In the genomic region with DNA sequence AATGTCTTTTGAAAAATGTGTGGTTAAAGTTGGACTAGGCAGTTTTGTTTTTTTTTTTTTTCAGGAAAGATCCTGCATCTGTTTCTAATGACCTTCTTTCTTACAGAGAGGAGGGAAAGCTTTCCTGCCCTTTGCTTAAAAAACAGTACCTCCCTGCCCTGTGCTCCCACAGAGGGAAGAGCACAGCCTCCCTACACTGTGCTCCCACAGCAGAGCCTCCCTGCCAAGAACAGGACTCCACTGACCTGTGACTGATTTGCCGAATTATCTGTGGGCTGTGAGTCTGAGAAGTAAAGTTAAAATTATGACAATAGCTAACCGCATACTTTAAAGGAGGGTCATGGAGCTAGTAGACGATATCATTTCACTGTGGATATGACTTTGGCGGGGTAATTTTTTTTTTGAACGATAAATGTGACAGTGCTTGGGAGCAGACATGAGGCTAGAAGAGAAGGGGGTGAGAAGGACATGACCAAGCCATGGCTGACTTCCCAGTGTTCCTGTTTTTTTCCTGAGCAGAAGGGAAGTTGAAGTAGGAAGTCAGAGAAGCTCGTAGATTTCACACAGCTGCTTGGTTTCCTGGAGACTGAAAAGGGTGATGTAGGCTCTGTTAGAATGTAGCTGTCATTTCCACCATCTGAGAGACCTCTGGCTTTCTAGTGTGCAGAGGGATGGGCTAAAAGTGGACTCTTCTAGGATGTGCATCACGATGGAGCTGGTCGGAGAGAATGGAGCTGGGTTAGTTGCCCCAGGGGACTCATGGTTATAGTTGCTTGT, we compare ENCODE assay signal across 13 mouse cellular contexts.
DNase-seq lines count a peak whose midpoint lies in the region; ATAC-seq and TF ChIP-seq lines count a peak whose summit lies in the region.
"Had no signal": no experiment of that assay in that cellular context is flagged by ENCODE, and none has a peak within 500 bp of the region (broad histone marks: within the 10 kb centered on the region; RNA-seq: fewer than 3 reads in every experiment).

No protein-coding gene starts in this region.

- H3K27me3 ChIP-seq in limb, embryonic 14.5 days (ENCODE audit: control insufficient read depth, insufficient read depth, low read length), result no peaks in the 10 kb centered on the region
- no peaks in the 10 kb centered on the region for H3K27me3 ChIP-seq in limb, embryonic 10.5 days (ENCODE audit: low read depth, poor library complexity, severe bottlenecking)
- no peaks in the 10 kb centered on the region for H3K27me3 ChIP-seq in embryonic facial prominence, embryonic 13.5 days
- no peaks in the 10 kb centered on the region for H3K27me3 ChIP-seq in intestine, embryonic 16.5 days (replicated peaks; ENCODE audit: control insufficient read depth, insufficient read depth, low read length)
- H3K27me3 ChIP-seq: megakaryocyte, embryonic 14.5 days had no signal

- H3K4me3 ChIP-seq in limb, embryonic 14.5 days (replicated peaks; ENCODE audit: low read length), result no peak overlapping the region
- no peak overlapping the region for H3K4me3 ChIP-seq in limb, embryonic 10.5 days
- no peak overlapping the region for H3K4me3 ChIP-seq in embryonic facial prominence, embryonic 13.5 days
- no peak overlapping the region for H3K4me3 ChIP-seq in intestine, embryonic 16.5 days (ENCODE audit: low read length)
- H3K4me3 ChIP-seq: forebrain, embryonic 10.5 days; megakaryocyte, embryonic 14.5 days had no signal

- no peak for TF ChIP-seq POLR2A in limb, embryonic 14.5 days (IDR thresholded peaks at IDR 0.05; ENCODE audit: borderline replicate concordance, extremely low read depth, insufficient read depth, insufficient read length)

- H3K27ac ChIP-seq in limb, embryonic 14.5 days (replicated peaks; ENCODE audit: low read depth, low read length), result no peak overlapping the region
- H3K27ac ChIP-seq in limb, embryonic 10.5 days, result no peak overlapping the region
- H3K27ac ChIP-seq in embryonic facial prominence, embryonic 13.5 days, result peak overlapping the region; percentile 55
- 0 out of 2 replicates have a peak overlapping the region, but pooled peaks have one; percentile 14 for H3K27ac ChIP-seq in intestine, embryonic 16.5 days (ENCODE audit: low read length)
- H3K27ac ChIP-seq: forebrain, embryonic 10.5 days had no signal

- no peak overlapping the region for H3K9ac ChIP-seq in limb, embryonic 14.5 days (ENCODE audit: low read depth, low read length, severe bottlenecking)
- H3K9ac ChIP-seq in embryonic facial prominence, embryonic 13.5 days, result no peak overlapping the region
- H3K9ac ChIP-seq in intestine, embryonic 16.5 days (ENCODE audit: low read depth, low read length), result no peak overlapping the region

- no peaks in the 10 kb centered on the region for H3K36me3 ChIP-seq in limb, embryonic 14.5 days (ENCODE audit: control insufficient read depth, insufficient read depth, low read length)
- no peaks in the 10 kb centered on the region for H3K36me3 ChIP-seq in limb, embryonic 10.5 days
- no peaks in the 10 kb centered on the region for H3K36me3 ChIP-seq in embryonic facial prominence, embryonic 13.5 days
- no peaks in the 10 kb centered on the region for H3K36me3 ChIP-seq in intestine, embryonic 16.5 days (ENCODE audit: control insufficient read depth, insufficient read depth, low read length)
- H3K36me3 ChIP-seq: forebrain, embryonic 10.5 days had no signal

- H3K9me3 ChIP-seq in limb, embryonic 14.5 days (ENCODE audit: control insufficient read depth, low read length), result no peaks in the 10 kb centered on the region
- no peaks in the 10 kb centered on the region for H3K9me3 ChIP-seq in limb, embryonic 10.5 days (replicated peaks)
- H3K9me3 ChIP-seq in embryonic facial prominence, embryonic 13.5 days, result no peaks in the 10 kb centered on the region
- no peaks in the 10 kb centered on the region for H3K9me3 ChIP-seq in intestine, embryonic 16.5 days (ENCODE audit: control insufficient read depth, low read length)
- H3K9me3 ChIP-seq: forebrain, embryonic 10.5 days; megakaryocyte, embryonic 14.5 days had no signal

- H3K4me2 ChIP-seq in limb, embryonic 14.5 days (replicated peaks; ENCODE audit: low read depth, low read length, severe bottlenecking), result no peak overlapping the region
- H3K4me2 ChIP-seq in embryonic facial prominence, embryonic 13.5 days, result peak overlapping the region; percentile 11; the same call in 1 of the 2 replicates
- no peak overlapping the region; the same call in 1 of the 2 replicates for H3K4me2 ChIP-seq in intestine, embryonic 16.5 days (ENCODE audit: low read depth, low read length)

- peak; percentile 22 for DNase-seq in limb, embryonic 14.5 days (ENCODE audit: low spot score)
- no peak for DNase-seq in limb, embryonic 10.5 days (ENCODE audit: low spot score)
- DNase-seq in lung, postnatal 10 days, result peak; percentile 30
- no peak for DNase-seq in right cerebral cortex, postnatal 4 days
- DNase-seq in embryo, embryonic 11 days, result no peak
- DNase-seq: cerebellum, postnatal 36 days; right cerebral cortex, adult 18-20 months had no signal

- 64% methylated on average over 8 of the region's 8 CpGs for WGBS in limb, embryonic 14.5 days
- 79% methylated on average over 8 of the region's 8 CpGs for WGBS in limb, embryonic 10.5 days
- 42% methylated on average over 8 of the region's 8 CpGs for WGBS in embryonic facial prominence, embryonic 13.5 days
- 49% methylated on average over 8 of the region's 8 CpGs for WGBS in intestine, embryonic 16.5 days

- 0 out of 2 replicates have a peak, but pooled peaks cover 4% of the 10 kb centered on the region for H3K4me1 ChIP-seq in limb, embryonic 14.5 days (ENCODE audit: control insufficient read depth, insufficient read depth, low read length)
- peaks cover 2% of the 10 kb centered on the region; the same call in 1 of the 2 replicates for H3K4me1 ChIP-seq in limb, embryonic 10.5 days
- peaks cover 15% of the 10 kb centered on the region for H3K4me1 ChIP-seq in embryonic facial prominence, embryonic 13.5 days
- H3K4me1 ChIP-seq in intestine, embryonic 16.5 days (ENCODE audit: control insufficient read depth, insufficient read depth, low read length), result no peaks in the 10 kb centered on the region
- H3K4me1 ChIP-seq: megakaryocyte, embryonic 14.5 days had no signal

- ATAC-seq in limb, embryonic 14.5 days (ENCODE audit: low FRiP score, low read depth), result no peak
- ATAC-seq in embryonic facial prominence, embryonic 13.5 days (ENCODE audit: insufficient number of reproducible peaks, insufficient read depth, low FRiP score, low TSS enrichment, low read depth), result no peak
- ATAC-seq in intestine, embryonic 16.5 days, result peak; percentile 66; the same call in 1 of the 2 replicates
- ATAC-seq in megakaryocyte, adult 5-6 weeks (ENCODE audit: poor library complexity, severe bottlenecking), result no peak
- ATAC-seq: CD4-positive, CD25-positive, alpha-beta regulatory T cell, adult 4 months had no signal

Comparison
In these comparisons a context has a peak if more than half of its experiments do, and no peak if none do; other contexts are left out.
1. DNase-seq: peak in limb, embryonic 14.5 days (single experiment) and lung, postnatal 10 days (single experiment); none in limb, embryonic 10.5 days (single experiment), right cerebral cortex, postnatal 4 days (single experiment) and embryo, embryonic 11 days (single experiment).
2. H3K27ac ChIP-seq: peak in embryonic facial prominence, embryonic 13.5 days (single experiment) and intestine, embryonic 16.5 days (single experiment); none in limb, embryonic 14.5 days (single experiment) and limb, embryonic 10.5 days (single experiment).